Mouse (Mus musculus): ENCODE measurements around the gene Ints1.

Gene Ints1

DNA sequence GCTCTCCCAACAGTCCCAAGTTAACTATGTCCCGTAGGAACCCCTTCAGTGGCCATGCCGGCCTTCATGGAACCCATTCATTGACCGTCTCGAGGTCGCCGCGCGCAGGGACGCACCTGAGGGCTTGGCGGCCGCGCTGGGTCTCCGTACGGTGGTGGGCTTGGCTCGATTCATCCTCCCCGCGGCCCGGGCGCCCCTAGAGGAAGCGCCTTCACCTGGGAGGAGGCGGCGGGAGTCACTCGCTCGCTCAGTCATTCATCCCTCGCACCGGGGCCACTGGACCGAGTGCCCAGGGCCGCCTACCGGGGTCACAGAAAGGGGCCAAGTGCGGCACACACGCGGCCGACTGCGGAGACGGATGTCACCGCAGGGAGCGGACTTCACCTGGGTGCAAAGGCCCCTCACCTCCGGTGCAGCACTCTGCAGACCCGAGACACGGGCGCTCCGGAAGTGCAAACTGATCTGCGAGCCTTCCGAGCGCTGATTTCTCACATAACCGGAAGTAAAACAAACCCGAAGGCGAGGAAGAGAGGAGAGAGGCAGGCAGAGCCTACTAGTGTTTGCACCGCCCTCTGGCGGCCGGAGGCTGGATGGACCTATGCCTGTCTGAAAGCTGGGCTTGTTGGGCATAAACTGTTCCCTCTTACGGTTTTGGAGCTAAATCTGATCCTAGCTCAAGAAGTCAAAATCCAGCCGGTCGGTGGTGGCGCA is at the start of gene Ints1:
Gene Ints1, minus strand, starts transcription at position 459 of the 711 bp plus-strand sequence.
- peak; percentile 95 for DNase-seq (ENCODE audit: low read depth)

DNA sequence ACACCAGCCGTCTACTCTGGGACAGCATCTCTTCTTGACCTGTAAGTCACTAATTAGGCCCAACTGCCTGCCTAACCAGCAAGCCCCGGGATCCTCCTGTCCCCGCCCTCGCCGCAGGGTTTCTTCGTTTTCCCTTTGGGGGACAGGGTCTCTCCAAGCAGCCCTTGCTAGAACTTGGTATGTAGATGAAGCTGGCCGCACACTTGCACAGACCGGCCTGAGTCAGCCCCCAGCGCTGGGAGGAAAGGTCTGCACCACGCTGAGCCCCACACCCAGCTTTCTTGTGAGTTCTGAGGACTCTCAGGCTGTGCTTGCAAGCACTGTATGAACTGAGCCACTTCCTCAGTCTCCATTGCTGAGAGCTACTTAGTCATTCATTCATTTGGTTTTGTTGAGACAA is 49.1 kb upstream of the Ints1 start:
- no peak for DNase-seq (ENCODE audit: low read depth)

DNA sequence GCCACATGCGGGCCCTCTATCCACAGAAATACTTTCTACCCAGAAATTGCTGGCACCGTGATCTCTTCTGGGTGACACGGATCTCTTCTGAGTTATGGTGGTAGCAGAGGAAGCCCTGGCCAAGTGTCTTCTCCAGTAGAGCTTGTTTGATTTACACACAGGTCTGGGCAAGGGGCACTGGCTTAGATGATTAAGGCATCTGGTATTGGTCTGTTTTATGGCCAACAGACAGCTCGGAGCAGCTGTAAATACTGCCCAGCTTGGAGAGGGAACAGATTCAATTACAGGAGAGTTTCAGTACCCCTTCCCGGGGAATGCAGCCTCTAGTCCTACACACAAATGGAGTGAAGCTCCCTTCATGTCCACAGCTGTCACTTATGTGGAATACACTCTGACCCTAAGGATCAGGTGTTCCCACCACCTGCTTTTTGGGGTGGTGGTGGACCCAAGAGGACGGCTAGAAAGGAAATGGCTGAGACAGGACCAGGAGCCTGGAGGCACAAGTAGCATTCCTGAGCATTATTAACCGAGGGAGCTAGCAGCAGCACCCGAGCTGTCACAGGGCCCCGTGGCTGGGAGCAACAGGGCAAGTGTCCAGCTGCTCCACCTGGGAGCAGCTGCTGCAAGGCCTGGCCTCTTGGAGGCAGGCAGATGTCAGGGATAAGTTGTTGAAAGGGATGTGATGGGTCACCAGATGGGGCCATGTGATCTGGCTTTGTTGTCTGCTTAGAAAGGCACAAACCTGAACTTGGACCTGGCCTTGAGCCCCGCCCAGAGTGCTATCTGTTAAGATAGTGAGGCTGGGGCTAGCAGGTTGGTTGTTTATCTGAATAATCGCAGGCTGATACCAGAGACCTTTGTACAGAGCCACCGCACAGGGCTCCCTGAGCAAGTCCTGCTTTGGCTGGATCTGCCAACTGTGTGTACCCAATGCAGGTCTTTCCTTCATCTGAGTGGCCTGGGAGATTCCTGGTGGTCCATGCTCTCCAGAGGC is 46.3 kb upstream of the Ints1 start:
- DNase-seq (ENCODE audit: low read depth) = no peak

DNA sequence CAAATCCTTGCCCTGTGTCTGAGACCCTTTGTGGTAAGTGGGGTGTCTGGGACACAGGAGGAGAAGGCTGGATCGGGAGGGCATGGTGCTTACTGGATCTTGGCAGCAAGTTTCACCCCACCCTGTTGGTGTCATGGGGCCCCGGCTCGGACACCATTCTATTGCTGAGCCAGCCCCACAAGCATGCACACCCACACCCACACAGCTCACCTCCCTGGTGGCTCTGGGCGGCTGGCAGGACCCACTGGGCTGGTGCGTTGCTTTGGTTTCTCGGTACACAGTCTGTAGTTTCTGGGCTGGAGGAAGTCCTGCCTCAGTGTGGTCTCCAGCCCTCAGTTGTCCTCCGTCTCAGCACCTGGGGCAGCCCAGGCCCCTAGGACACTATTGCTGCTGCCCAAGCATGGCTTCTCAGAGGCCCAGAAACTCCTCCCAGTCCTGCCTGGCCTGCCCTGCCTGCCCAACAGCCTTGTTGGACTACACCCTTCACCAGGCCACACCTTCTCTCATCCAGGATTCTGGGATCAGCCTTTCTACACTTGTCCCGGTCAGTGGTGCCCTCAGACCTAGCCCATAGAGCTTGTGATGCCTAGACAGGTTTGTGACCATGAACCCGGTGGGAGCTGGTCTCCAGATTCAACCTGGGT is 44.2 kb upstream of the Ints1 start, which contains the start of gene Tmem184a:
Gene Tmem184a, minus strand, starts transcription at position 380 of the 644 bp plus-strand sequence.
- DNase-seq (ENCODE audit: low read depth) = no peak

DNA sequence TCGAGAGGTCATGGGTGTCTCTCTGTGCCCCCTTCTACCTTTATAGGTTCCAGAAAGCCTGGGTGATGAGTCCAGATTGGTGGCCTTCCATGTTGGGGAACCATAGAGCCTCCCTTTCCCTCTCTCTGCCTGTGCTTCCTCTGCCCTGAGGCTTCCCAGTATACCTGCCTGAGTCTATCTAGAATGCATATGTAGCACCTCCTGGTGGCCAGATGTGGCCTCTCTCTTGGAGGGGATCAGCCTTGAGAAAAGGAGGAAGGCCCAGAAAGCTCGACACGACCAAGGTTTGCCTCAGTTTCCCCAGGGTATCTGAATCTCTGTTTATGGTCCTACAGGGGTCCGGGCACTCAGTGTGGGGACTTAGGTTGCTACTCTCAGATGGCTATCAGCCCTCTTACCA is 43.3 kb upstream of the Ints1 start:
- DNase-seq (ENCODE audit: low read depth) = no peak

DNA sequence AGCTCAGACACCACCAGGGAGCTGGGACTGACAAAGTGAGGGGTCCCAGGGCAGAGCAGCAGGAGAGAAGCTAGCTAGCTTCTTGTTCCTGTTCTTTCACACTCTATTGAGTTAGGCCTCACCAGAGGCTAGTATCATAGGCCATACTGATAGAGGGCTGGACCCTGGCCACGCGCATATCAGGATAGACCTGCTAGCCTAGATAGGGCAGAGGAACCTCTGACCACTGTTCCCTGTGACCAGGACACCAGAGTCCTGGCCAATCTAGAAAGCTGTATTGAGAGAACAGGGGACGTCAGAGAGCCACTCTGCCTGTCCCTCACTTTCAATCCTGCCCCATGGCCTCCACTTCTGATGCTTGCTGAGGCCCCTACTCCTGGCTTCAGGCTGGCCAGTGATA is 42.6 kb upstream of the Ints1 start:
- no peak for DNase-seq (ENCODE audit: low read depth)

DNA sequence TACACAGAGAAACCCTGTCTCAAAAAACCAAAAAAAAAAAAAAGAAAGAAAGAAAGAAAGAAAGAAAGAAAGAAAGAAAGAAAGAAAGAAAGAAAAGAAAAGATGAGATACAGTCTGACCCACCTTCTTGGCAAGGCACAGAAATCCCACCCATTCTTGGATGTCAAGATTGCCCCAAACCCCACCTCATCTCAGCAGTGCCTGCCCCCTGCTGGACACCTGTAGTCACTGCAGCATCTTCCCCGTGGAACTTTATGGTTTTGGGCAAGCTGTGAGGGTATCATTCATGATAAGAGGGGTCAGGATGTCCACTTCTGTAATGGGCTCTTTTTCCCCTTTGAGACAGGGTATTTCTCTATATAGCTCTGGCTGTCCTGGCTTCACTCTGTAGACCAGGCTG is 41.8 kb upstream of the Ints1 start:
- DNase-seq (ENCODE audit: low read depth) = no peak

DNA sequence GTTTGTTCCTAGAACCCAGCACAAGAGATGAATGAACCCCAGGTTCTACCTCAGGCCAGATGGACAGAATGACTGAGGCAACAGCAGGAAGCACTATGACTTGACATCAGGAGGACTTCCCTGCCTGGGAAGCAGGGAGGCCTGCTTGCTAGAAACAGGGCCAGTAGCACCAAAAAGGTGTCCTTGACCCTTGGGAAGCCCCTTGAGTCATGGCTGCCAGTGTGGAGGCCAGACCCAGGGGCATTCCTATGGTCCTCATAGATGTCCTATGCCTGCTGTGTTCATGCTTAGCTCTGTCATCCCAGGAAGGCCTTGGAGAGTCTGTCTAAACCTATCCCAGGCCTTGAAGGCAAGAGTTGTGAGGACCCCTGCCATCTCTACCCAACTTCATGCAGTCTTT is 41.0 kb upstream of the Ints1 start:
- no peak for DNase-seq (ENCODE audit: low read depth)

DNA sequence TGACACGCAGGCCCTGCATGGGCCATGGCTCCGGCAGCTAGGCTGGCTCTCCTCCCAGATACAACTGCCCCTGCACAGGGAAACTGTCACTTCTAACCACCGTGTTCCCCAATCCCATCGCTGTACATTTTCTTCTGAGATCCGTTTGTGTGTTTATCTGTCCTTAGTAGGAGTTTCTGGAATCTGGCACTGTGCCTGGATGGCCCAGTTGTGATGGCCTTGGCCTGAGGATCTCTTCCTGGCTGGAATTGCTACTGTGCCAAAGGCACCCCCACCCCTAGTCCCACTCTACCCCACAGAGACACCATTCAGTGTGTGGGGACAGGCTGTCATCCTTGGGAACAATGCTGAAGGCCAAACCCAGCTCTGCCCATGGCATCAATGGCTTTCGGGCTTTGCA is 40.5 kb upstream of the Ints1 start:
- DNase-seq (ENCODE audit: low read depth) = no peak

DNA sequence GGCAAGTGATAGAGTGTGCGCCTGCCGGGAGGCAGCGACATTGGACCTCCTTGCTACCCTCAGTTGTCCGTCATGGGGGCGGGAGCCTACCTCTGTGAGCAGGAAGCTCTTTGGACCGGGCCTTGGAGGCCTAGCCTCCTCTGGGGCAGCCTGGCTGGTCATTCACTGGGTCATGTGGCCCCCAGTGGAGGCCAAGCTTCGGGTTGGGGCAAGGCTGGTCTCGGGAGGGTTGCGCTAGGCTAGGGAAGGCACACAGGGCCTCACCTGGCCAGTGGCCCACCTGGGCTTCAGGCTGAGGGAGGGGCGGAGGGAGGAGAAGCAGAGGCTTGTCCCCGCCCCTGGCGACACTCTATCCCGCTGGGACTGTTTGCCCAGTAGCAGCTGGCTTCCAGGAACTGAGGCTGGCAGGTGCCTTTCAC is 38.5 kb upstream of the Ints1 start:
- DNase-seq (ENCODE audit: low read depth) = no peak

DNA sequence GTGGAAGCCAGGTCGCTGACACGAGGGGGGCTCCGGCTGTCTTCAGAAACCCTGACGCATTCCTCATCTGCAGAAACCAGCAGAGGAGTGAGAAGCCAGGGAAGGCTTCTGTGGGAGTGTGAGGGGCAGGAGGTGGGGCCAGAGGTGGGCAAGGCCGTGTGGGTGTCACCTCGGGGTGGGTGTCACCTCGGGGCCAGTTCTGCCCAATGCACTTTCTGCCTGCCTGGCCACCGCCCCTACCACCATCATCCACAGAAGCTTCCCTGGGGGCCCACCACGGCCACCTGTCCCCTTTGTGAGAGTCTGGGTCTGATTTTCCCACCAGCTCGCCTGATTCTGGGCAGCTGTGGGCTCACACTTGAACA is 37.6 kb upstream of the Ints1 start:
- DNase-seq (ENCODE audit: low read depth) = no peak

DNA sequence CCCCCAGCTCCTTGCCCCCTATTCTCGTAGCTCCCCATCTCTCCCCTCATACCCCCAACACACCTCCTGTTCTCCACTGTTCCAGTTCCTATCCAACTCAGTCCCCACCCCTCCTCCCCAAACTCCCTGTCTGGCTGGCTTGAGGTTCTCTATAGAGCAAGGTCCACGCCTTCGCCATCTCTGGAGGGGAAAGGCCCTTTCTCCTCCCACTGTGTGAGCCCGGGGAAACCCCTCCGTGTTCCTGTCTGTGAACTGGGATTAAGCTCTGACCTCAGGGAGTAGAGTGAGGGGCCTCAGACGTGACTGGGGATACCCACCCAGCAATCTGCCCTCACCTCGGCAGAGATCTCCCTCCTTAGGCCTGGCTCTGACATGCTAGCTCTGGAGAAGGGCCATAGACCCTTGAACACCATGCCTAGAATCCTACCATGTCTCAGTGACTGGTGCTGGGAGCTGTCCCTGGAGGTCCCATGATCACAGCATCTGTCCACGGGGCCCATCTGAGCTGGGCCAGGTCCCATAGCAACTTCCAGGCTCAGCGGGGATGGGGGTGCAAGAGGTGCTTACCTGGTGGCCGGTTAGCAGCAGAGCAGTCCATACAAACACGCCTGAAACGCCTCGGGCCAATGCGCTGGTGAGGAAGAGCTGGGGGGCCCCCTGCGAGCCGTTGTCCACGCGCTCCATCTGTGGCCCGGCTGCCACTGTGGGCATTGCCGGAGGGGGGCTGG is 37.1 kb upstream of the Ints1 start:
- no peak for DNase-seq (ENCODE audit: low read depth)

DNA sequence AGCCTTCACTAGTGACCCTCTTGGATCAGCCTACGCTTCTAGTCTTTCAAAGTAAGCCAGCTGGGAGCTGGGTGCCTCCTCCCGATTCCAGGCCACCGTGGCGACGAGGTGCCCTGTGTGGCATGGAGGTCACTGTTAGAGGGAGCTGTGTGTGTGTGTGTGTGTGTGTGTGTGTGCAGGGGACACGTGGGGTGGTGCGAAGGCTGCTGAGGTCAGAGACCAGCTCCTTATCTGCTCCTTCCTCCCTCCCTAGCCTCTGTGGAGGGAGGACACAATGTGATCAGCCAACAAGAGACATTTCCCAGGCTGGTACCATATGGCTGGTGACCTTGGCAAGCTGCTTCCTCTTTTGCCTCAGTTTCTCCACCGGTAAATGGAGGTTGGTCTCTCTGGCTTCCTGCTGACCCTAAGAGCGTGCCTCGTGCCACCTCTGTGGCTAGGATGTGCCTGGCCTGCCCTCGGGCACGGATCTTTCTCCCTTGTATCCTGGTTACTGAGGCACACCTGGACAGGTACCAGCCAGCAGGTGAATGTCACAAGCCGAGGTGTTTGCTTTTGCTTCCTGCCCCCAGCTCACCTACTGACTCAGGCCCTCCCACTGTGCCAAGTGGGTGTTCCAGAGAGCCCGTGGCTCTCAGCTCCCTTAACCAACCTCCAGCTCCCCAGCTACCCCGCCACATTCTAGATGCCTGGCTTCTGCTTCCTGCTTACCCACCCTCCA is 36.4 kb upstream of the Ints1 start:
- no peak for DNase-seq (ENCODE audit: low read depth)

DNA sequence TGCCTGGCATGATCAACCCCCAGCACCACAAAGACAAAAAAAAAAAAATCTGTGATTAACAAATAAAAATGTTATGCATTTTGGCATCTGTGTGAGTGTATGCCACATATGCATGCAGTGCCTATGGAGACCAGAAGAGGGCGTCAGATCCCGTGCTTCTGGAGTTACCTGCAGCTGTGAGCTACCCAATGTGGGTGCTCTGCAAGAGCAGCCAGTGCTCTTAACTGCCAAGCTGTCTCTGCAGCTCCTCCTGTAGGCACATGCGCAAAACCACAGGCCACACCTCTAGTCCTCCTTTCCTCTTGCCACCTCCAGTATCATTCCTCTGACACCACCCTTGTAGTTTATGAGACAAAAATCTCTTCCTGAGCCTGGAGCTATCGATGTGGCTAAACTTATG is 33.9 kb upstream of the Ints1 start:
- DNase-seq (ENCODE audit: low read depth) = no peak

DNA sequence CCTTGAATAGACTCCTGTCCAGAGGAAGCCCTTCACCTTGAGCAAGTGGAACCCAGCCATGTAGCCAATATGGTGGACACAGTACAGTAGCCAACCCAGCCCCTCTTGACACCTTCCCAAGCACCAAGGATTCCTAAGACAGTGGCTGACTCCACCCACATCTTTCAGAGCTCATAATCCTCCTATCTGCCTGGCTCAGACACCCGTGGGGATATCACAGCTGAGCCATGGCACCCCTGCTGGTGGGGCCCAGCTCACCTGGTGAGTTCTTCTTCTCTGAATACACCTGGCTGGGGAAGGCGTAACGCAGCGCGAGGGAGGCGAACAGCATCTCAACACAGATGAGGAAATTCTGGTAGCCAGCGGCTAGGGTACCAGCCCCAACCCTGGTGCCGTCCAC is 30.4 kb upstream of the Ints1 start:
- no peak for DNase-seq (ENCODE audit: low read depth)

DNA sequence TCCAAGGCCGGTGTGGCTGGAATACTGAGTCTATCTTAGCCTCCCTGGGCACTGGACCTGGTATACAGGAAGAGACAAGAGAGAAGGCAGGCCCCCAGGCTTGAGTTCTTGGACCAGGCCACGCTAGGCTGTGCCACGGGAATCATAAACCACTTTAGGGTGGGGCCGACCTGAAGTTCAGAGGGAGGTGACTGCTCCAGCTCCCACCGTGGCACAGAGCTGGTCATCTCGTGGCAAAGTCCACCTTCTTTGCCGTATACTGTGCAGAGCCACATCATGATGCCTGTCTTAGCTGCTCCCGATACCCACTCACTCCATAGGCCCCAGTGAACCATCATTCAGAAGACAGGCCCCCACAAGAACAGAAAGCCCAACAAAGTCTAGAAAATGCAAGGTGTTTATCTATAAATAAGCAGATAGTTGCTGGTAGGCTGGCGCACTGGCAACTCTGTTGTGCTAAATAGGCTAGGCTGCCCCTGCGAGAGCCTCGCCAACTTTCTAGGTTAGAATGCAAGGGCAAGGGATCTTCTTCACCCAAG is 29.2 kb upstream of the Ints1 start:
- no peak for DNase-seq (ENCODE audit: low read depth)

DNA sequence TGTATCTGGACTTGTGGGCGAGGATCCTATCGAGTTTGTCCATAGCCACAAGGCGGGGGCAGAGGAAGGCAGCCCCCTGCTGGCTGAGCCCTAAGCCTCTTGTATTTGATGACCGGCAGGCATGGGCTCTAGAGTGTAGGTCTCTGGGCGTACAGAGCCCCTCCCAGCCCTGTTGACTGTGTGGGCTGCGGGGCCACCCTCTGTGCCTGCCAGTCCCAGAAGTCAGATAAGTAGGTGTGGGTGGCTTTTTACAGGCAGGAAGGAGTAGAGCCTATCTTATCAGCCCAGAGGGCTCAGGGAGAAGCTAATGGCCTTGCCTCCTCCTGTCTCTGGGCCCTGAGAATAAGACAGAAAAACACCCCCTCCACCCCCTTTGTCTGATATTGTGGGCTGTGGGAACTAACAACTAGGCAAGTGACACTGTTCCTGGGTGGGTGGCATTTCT is 28.7 kb upstream of the Ints1 start:
- no peak for DNase-seq (ENCODE audit: low read depth)

DNA sequence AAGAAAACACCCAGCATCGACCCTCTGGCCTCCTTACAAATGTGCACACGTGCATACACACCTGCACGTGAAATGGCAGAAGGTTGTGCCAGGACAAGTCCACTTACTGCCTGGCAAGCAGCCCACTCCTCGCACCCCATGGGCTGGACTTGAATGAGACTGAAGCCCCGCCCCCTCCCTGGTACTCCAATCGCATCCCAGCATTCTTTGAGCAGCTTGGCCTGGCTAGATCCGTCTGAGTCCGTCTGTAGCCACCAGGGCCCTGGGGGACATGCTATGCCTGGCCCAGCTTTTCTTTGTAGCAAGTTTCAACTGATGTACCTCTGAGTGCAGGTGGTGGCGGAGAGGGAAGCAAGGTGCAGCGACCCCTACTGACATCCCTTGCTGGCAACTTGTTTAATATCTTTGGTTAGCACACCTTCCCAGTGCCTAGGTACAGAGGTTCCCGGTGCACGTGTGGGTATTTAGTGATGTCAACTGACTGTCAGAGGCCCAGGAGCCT is 28.2 kb upstream of the Ints1 start:
- DNase-seq (ENCODE audit: low read depth) = no peak

DNA sequence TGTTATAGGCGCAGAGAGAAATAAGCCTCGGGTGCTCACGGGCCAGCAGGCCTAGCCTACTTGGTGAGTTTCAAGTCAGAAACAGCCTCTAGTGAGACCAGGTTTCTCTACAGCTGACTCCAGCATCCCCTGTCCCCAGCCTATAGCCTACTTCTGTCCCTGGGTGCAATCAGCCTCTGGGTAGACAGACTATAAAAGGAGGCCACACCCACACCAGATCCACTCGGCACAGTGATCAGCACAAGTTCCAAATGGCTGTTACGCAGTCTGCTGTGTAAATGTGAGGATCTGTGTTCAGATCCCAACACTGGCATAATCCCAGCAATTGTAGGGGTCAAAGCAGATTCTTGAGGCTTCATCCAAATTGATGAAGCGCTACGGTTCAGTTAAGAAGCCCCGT is 27.7 kb upstream of the Ints1 start:
- DNase-seq (ENCODE audit: low read depth) = no peak

DNA sequence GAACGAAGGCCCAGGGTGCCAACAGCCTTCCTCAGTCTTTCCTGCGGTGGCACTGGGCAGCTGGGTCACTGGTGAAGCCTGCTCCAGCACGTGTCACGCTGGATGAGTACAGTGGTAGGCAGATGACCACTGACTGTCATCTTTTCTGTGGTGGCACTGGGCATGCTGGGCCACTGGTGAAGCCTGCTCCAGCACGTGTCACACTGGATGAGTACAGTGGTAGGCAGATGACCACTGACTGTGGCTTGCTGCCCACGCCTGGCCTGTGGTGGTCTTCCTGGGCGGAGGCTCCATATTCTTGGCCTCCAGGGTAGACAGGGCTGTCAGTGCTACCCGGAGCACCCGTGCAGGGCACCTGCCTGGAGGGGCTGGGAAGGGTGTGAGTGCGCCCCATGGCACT is 26.4 kb upstream of the Ints1 start:
- no peak for DNase-seq (ENCODE audit: low read depth)

DNA sequence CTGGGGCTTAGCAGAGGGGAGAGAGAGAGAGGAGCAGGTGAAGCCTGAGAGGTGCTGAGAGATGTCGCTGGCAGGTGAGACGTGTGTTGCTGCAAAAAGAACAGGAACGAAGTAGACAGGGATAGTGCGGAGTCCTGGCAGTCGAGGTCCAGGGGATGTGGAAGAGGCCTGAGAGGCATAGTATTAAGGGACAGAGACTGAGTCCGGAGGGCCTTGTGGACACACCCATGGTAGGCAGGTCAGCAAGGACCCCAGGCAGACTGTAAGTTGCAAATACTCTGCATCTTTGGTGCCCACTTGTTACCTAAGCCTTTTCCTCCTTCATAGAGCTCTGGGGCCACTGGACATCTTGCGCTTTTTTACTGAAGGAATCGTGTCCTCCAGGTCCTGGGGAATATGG is 25.8 kb upstream of the Ints1 start:
- no peak for DNase-seq (ENCODE audit: low read depth)
